Mouse (Mus musculus): ENCODE data around the gene Plekhm3. TPM values are rescaled to one million over a fixed set of nuclear protein-coding genes. Genes with fewer than 3 reads are reported as not detected.

The Plekhm3 gene
- total and polyA plus RNA-seq, 3 experiments, result 3.0 to 25.8 (median 8.0) TPM

GRCm38 (mm10) chr1:64924283-64924682 is 32.3 kb downstream of the Plekhm3 start:
- no peak for DNase-seq (ENCODE audit: low spot score)
- ATAC-seq (ENCODE audit: extremely low read depth, insufficient number of reproducible peaks, low FRiP score, poor library complexity, severe bottlenecking), result no peak
- Histone ChIP-seq H3K4me3 (ENCODE audit: low read depth, low read length) (no peak overlapping the region), H3K36me3 (replicated peaks) (peaks cover 32% of the 10 kb centered on the region), H3K9me3 (replicated peaks) (no peaks in the 10 kb centered on the region), H3K4me1 (ENCODE audit: insufficient read depth, low read depth, low read length) (peaks cover 6% of the 10 kb centered on the region), H3K27me3 (ENCODE audit: insufficient read depth, low read length) (no peaks in the 10 kb centered on the region)
- TF ChIP-seq TAL1 (conservative IDR thresholded peaks at IDR 0.05; ENCODE audit: low read depth, low read length) (no peak), GATA1 (IDR thresholded peaks at IDR 0.05; ENCODE audit: borderline replicate concordance, low read length) (no peak), POLR2AphosphoS5 (IDR thresholded peaks at IDR 0.05; ENCODE audit: insufficient replicate concordance, low read depth, low read length) (no peak), GATA2 (IDR thresholded peaks at IDR 0.05; ENCODE audit: borderline replicate concordance, low read depth, low read length) (no peak), CTCF (IDR thresholded peaks at IDR 0.05; ENCODE audit: low read depth, low read length) (no peak)

GRCm38 (mm10) chr1:64918810-64919528 is 37.7 kb downstream of the Plekhm3 start:
- H3K36me3 ChIP-seq (replicated peaks), result peaks cover 33% of the 10 kb centered on the region
- no peaks in the 10 kb centered on the region for H3K27me3 ChIP-seq (ENCODE audit: insufficient read depth, low read length)
- ATAC-seq (ENCODE audit: extremely low read depth, insufficient number of reproducible peaks, low FRiP score, poor library complexity, severe bottlenecking), result no peak
- DNase-seq (ENCODE audit: low spot score), result peak; percentile 13
- peaks cover 13% of the 10 kb centered on the region for H3K4me1 ChIP-seq (ENCODE audit: insufficient read depth, low read depth, low read length)
- no peak overlapping the region for H3K4me3 ChIP-seq (ENCODE audit: low read depth, low read length)
- peak; percentile 25; the same call in 1 of the 2 replicates for TF ChIP-seq CTCF (IDR thresholded peaks at IDR 0.05; ENCODE audit: low read depth, low read length)
- TF ChIP-seq GATA1 (IDR thresholded peaks at IDR 0.05; ENCODE audit: borderline replicate concordance, low read length), result no peak
- TF ChIP-seq GATA2 (IDR thresholded peaks at IDR 0.05; ENCODE audit: borderline replicate concordance, low read depth, low read length), result no peak
- H3K9me3 ChIP-seq (replicated peaks), result no peaks in the 10 kb centered on the region

GRCm38 (mm10) chr1:64917966-64918365 is 38.7 kb downstream of the Plekhm3 start:
- ATAC-seq (ENCODE audit: extremely low read depth, insufficient number of reproducible peaks, low FRiP score, poor library complexity, severe bottlenecking) (no peak), DNase-seq (ENCODE audit: low spot score) (no peak)
- peaks cover 33% of the 10 kb centered on the region for H3K36me3 ChIP-seq (replicated peaks)
- H3K27me3 ChIP-seq (ENCODE audit: insufficient read depth, low read length), result no peaks in the 10 kb centered on the region
- H3K9me3 ChIP-seq (replicated peaks), result no peaks in the 10 kb centered on the region
- no peak for TF ChIP-seq GATA2 (IDR thresholded peaks at IDR 0.05; ENCODE audit: borderline replicate concordance, low read depth, low read length)
- TF ChIP-seq CTCF (IDR thresholded peaks at IDR 0.05; ENCODE audit: low read depth, low read length), result no peak
- no peak for TF ChIP-seq POLR2AphosphoS5 (IDR thresholded peaks at IDR 0.05; ENCODE audit: insufficient replicate concordance, low read depth, low read length)
- TF ChIP-seq GATA1 (IDR thresholded peaks at IDR 0.05; ENCODE audit: borderline replicate concordance, low read length), result no peak
- no peak for TF ChIP-seq TAL1 (conservative IDR thresholded peaks at IDR 0.05; ENCODE audit: low read depth, low read length)
- H3K4me3 ChIP-seq (ENCODE audit: low read depth, low read length), result no peak overlapping the region
- peaks cover 13% of the 10 kb centered on the region for H3K4me1 ChIP-seq (ENCODE audit: insufficient read depth, low read depth, low read length)

- DNase-seq (ENCODE audit: low spot score) (no peak), ATAC-seq (ENCODE audit: extremely low read depth, insufficient number of reproducible peaks, low FRiP score, poor library complexity, severe bottlenecking) (no peak)
- no peak for TF ChIP-seq TAL1 (conservative IDR thresholded peaks at IDR 0.05; ENCODE audit: low read depth, low read length)
- TF ChIP-seq GATA2 (IDR thresholded peaks at IDR 0.05; ENCODE audit: borderline replicate concordance, low read depth, low read length), result no peak
- TF ChIP-seq GATA1 (IDR thresholded peaks at IDR 0.05; ENCODE audit: borderline replicate concordance, low read length), result no peak
- TF ChIP-seq CTCF (IDR thresholded peaks at IDR 0.05; ENCODE audit: low read depth, low read length), result no peak
- no peak for TF ChIP-seq POLR2AphosphoS5 (IDR thresholded peaks at IDR 0.05; ENCODE audit: insufficient replicate concordance, low read depth, low read length)
- Histone ChIP-seq H3K36me3 (replicated peaks) (peaks cover 25% of the 10 kb centered on the region), H3K4me3 (ENCODE audit: low read depth, low read length) (no peak overlapping the region), H3K4me1 (ENCODE audit: insufficient read depth, low read depth, low read length) (peaks cover 13% of the 10 kb centered on the region), H3K27me3 (ENCODE audit: insufficient read depth, low read length) (no peaks in the 10 kb centered on the region), H3K9me3 (replicated peaks) (no peaks in the 10 kb centered on the region)
Measured at GRCm38 (mm10) chr1:64916884-64917507, 39.6 kb downstream of the Plekhm3 start.

GRCm38 (mm10) chr1:64914356-64914755 is 42.3 kb downstream of the Plekhm3 start:
- no peak for ATAC-seq (ENCODE audit: extremely low read depth, insufficient number of reproducible peaks, low FRiP score, poor library complexity, severe bottlenecking)
- DNase-seq (ENCODE audit: low spot score), result no peak
- Histone ChIP-seq H3K27me3 (ENCODE audit: insufficient read depth, low read length) (no peaks in the 10 kb centered on the region), H3K9me3 (replicated peaks) (no peaks in the 10 kb centered on the region), H3K4me1 (ENCODE audit: insufficient read depth, low read depth, low read length) (peaks cover 12% of the 10 kb centered on the region), H3K4me3 (ENCODE audit: low read depth, low read length) (no peak overlapping the region), H3K36me3 (replicated peaks) (peaks cover 11% of the 10 kb centered on the region)
- TF ChIP-seq CTCF (IDR thresholded peaks at IDR 0.05; ENCODE audit: low read depth, low read length) (no peak), POLR2AphosphoS5 (IDR thresholded peaks at IDR 0.05; ENCODE audit: insufficient replicate concordance, low read depth, low read length) (no peak), GATA1 (IDR thresholded peaks at IDR 0.05; ENCODE audit: borderline replicate concordance, low read length) (no peak), TAL1 (conservative IDR thresholded peaks at IDR 0.05; ENCODE audit: low read depth, low read length) (no peak), GATA2 (IDR thresholded peaks at IDR 0.05; ENCODE audit: borderline replicate concordance, low read depth, low read length) (no peak)

- no peaks in the 10 kb centered on the region for H3K9me3 ChIP-seq (replicated peaks)
- no peaks in the 10 kb centered on the region for H3K36me3 ChIP-seq (replicated peaks)
- no peak for TF ChIP-seq CTCF (IDR thresholded peaks at IDR 0.05; ENCODE audit: low read depth, low read length)
- TF ChIP-seq GATA1 (IDR thresholded peaks at IDR 0.05; ENCODE audit: borderline replicate concordance, low read length), result no peak
- no peak for TF ChIP-seq TAL1 (conservative IDR thresholded peaks at IDR 0.05; ENCODE audit: low read depth, low read length)
- TF ChIP-seq GATA2 (IDR thresholded peaks at IDR 0.05; ENCODE audit: borderline replicate concordance, low read depth, low read length), result no peak
- TF ChIP-seq POLR2AphosphoS5 (IDR thresholded peaks at IDR 0.05; ENCODE audit: insufficient replicate concordance, low read depth, low read length), result no peak
- H3K4me1 ChIP-seq (ENCODE audit: insufficient read depth, low read depth, low read length), result peaks cover 23% of the 10 kb centered on the region
- H3K27me3 ChIP-seq (ENCODE audit: insufficient read depth, low read length), result no peaks in the 10 kb centered on the region
- no peak for DNase-seq (ENCODE audit: low spot score)
- no peak overlapping the region for H3K4me3 ChIP-seq (ENCODE audit: low read depth, low read length)
- ATAC-seq (ENCODE audit: extremely low read depth, insufficient number of reproducible peaks, low FRiP score, poor library complexity, severe bottlenecking), result no peak
Measured at GRCm38 (mm10) chr1:64907740-64908139, 48.9 kb downstream of the Plekhm3 start.

Data from G1E (cell line).